Mouse (Mus musculus) embryonic facial prominence, embryonic 11.5 days (tissue): Measurements from ENCODE around the gene Polrmt. TPM values are rescaled to one million over a fixed set of nuclear protein-coding genes. Genes with fewer than 3 reads are reported as not detected.

Experiments
- ATAC-seq: fragments of 200-750 bp; cut with Nextera tagmentation; replicated peaks from 2 replicates; pipeline ENCODE4 v1.8.0; 2017; ENCODE audit warnings: low read depth; ENCODE audit not compliant: insufficient number of reproducible peaks, low FRiP score, low TSS enrichment
- DNase-seq: peaks from one replicate; pipeline ENCODE4 v3.0.0-alpha.2; 2015; ENCODE audit warnings: low spot score
- H3K27ac ChIP-seq: fragments of 300-500 bp; sonication (generic); replicated peaks from 2 replicates; pipeline ENCODE4 v1.5.1; 2014; ENCODE audit warnings: mild to moderate bottlenecking, low read depth, low read length, control low read depth
- H3K27me3 ChIP-seq: fragments of 300-500 bp; sonication (generic); 2 replicates; pipeline ENCODE4 v1.6.1; 2014; ENCODE audit warnings: mild to moderate bottlenecking, low read length, moderate library complexity, mixed read lengths; ENCODE audit not compliant: control insufficient read depth, insufficient read depth
- H3K36me3 ChIP-seq: fragments of 300-500 bp; sonication (generic); replicated peaks from 2 replicates; pipeline ENCODE4 v1.6.1; 2014; ENCODE audit warnings: low read depth, mild to moderate bottlenecking, low read length, moderate library complexity, mixed read lengths; ENCODE audit not compliant: control insufficient read depth, insufficient read depth
- H3K4me1 ChIP-seq: fragments of 300-500 bp; sonication (generic); 2 replicates; pipeline ENCODE4 v1.6.1; 2014; ENCODE audit warnings: low read length, mixed read lengths; ENCODE audit not compliant: control insufficient read depth, insufficient read depth
- H3K4me2 ChIP-seq: fragments of 300-500 bp; sonication (generic); 2 replicates; pipeline ENCODE4 v1.6.1; 2014; ENCODE audit warnings: low read depth, mild to moderate bottlenecking, control low read depth, low read length, moderate library complexity
- H3K4me3 ChIP-seq: fragments of 300-500 bp; sonication (generic); 2 replicates; pipeline ENCODE4 v1.5.1; 2014; ENCODE audit warnings: low read depth, low read length, control low read depth
- H3K9ac ChIP-seq: fragments of 300-500 bp; sonication (generic); replicated peaks from 2 replicates; pipeline ENCODE4 v1.6.1; 2014; ENCODE audit warnings: mild to moderate bottlenecking, control low read depth, low read length
- H3K9me3 ChIP-seq: fragments of 300-500 bp; sonication (generic); replicated peaks from 2 replicates; pipeline ENCODE4 v1.6.1; 2016; ENCODE audit warnings: mild to moderate bottlenecking, low read length, inconsistent platforms, mixed read lengths; ENCODE audit not compliant: control insufficient read depth
- WGBS: fragments of 180-500 bp; shearing (Covaris S2); extraction: QIAGEN DNeasy Blood & Tissue Kit; methylation state at CpG from one replicate; pipeline ENCODE4 v1.1.7; 2014; 5-methylcytosine and 5-hydroxymethylcytosine counted together
- polyA plus RNA-seq: library from polyadenylated mRNA; unstranded; fragments of >200 nt; fragmentation: Nextera tagmentation; extraction: Ambion mirVana; gene quantifications from 2 replicates; pipeline ENCODE4 v1.2.1, GENCODE M21; 2014

Polrmt gene
- polyA plus RNA-seq, 1 experiment from 2014 or later, result 30.5 TPM

GRCm38 (mm10) chr10:79686691-79687090 lies 59.7 kb downstream of the Polrmt start:
- Histone ChIP-seq H3K9me3 (no peaks in the 10 kb centered on the region), H3K4me1 (peaks cover 6% of the 10 kb centered on the region), H3K27ac (no peak overlapping the region), H3K36me3 (peaks cover 21% of the 10 kb centered on the region), H3K4me3 (no peak overlapping the region), H3K4me2 (no peak overlapping the region), H3K9ac (no peak overlapping the region), H3K27me3 (no peaks in the 10 kb centered on the region)
- WGBS, result 88% methylated on average over 1 of the region's 1 CpGs
- ATAC-seq, result no peak
- DNase-seq, result no peak

DNA sequence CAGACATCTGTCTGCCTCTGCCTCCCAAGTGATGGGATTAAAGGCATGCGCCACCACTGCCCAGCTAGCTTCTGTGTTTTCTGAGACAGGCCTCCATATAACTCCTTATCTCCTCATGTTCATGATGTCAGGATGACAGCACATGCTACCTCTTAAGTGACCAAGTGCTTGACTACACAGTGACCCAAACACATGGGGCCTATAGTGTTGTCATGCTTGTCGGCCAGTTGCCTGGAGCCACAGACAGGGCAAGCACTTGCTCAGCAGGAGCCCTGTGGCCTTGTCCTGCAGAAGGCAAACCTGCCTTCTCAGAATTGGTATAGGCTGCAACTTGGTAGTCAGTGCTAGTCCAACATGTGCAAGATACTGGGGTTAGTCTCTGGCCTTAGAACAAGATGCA lies 60.2 kb downstream of the Polrmt start:
- no peak overlapping the region for H3K4me2 ChIP-seq
- no peaks in the 10 kb centered on the region for H3K9me3 ChIP-seq
- no peak overlapping the region for H3K9ac ChIP-seq
- H3K27ac ChIP-seq, result no peak overlapping the region
- ATAC-seq (no peak), DNase-seq (no peak)
- no peaks in the 10 kb centered on the region for H3K27me3 ChIP-seq
- no peak overlapping the region for H3K4me3 ChIP-seq
- WGBS, result 89% methylated on average over 2 of the region's 2 CpGs
- H3K36me3 ChIP-seq, result peaks cover 21% of the 10 kb centered on the region
- H3K4me1 ChIP-seq, result peaks cover 6% of the 10 kb centered on the region

Other genes starting within 250 kb of the Polrmt start
- gene Plpp2, start 212.8 kb downstream of the Polrmt start, polyA plus RNA-seq, result 13.3 and 17.9 TPM in 2 replicates
- 39.4 and 41.7 TPM in 2 replicates for gene Mier2, start 191.4 kb downstream of the Polrmt start, polyA plus RNA-seq
- not detected in 2 replicates for gene Theg, start 159.2 kb downstream of the Polrmt start, polyA plus RNA-seq
- gene C2cd4c, start 132.6 kb downstream of the Polrmt start, polyA plus RNA-seq, result 0.04 TPM in 2 replicates
- gene Shc2, start 108.7 kb downstream of the Polrmt start, polyA plus RNA-seq, result 9.8 and 10.5 TPM in 2 replicates
- not detected in 2 replicates for gene Odf3l2, start 100.8 kb downstream of the Polrmt start, polyA plus RNA-seq
- gene Madcam1, start 82.0 kb downstream of the Polrmt start, polyA plus RNA-seq, result 3.9 and 5.5 TPM in 2 replicates
- 65.6 and 67.3 TPM in 2 replicates for gene Tpgs1, start 77.2 kb downstream of the Polrmt start, polyA plus RNA-seq
- gene Cdc34, start 64.4 kb downstream of the Polrmt start, polyA plus RNA-seq, result 150 and 157 TPM in 2 replicates
- 0.77 TPM in 1 of 2 replicates, not detected in the other for gene Gzmm, start 57.6 kb downstream of the Polrmt start, polyA plus RNA-seq
- gene Bsg, start 42.1 kb downstream of the Polrmt start, polyA plus RNA-seq, result 630 and 667 TPM in 2 replicates
- 0.14 and 0.21 TPM in 2 replicates for gene Hcn2, start 29.9 kb downstream of the Polrmt start, polyA plus RNA-seq
- gene Fgf22, start 8.5 kb upstream of the Polrmt start, polyA plus RNA-seq, result 0.25 and 0.38 TPM in 2 replicates
- gene Rnf126, start 20.4 kb upstream of the Polrmt start, polyA plus RNA-seq, result 65.1 and 72.7 TPM in 2 replicates
- gene Fstl3, start 30.7 kb upstream of the Polrmt start, polyA plus RNA-seq, result 2.4 and 2.7 TPM in 2 replicates
- not detected in 2 replicates for gene Prss57, start 44.4 kb upstream of the Polrmt start, polyA plus RNA-seq
- gene Palm, start 47.0 kb upstream of the Polrmt start, polyA plus RNA-seq, result 85.7 and 102 TPM in 2 replicates
- gene Misp, start 74.4 kb upstream of the Polrmt start, polyA plus RNA-seq, result 0.39 and 0.82 TPM in 2 replicates
- gene Ptbp1, start 107.8 kb upstream of the Polrmt start, polyA plus RNA-seq, result 237 and 257 TPM in 2 replicates
- gene Prtn3, start 127.9 kb upstream of the Polrmt start, polyA plus RNA-seq, result 10.9 and 11.2 TPM in 2 replicates
- 78.3 and 85.8 TPM in 2 replicates for gene Plppr3, start 128.1 kb upstream of the Polrmt start, polyA plus RNA-seq
- 0.50 and 0.88 TPM in 2 replicates for gene Elane, start 139.7 kb upstream of the Polrmt start, polyA plus RNA-seq
- not detected in 2 replicates for gene Cfd, start 144.3 kb upstream of the Polrmt start, polyA plus RNA-seq
- 36.5 and 36.9 TPM in 2 replicates for gene Med16, start 162.3 kb upstream of the Polrmt start, polyA plus RNA-seq
- 4.3 and 11.5 TPM in 2 replicates for gene Gm26602, start 164.3 kb upstream of the Polrmt start, polyA plus RNA-seq
- gene Kiss1r, start 170.4 kb upstream of the Polrmt start, polyA plus RNA-seq, result 0.48 and 0.75 TPM in 2 replicates
- gene R3hdm4, start 174.6 kb upstream of the Polrmt start, polyA plus RNA-seq, result 116 and 122 TPM in 2 replicates
- gene Arid3a, start 180.5 kb upstream of the Polrmt start, polyA plus RNA-seq, result 5.0 and 5.2 TPM in 2 replicates
- 118 and 123 TPM in 2 replicates for gene Wdr18, start 213.6 kb upstream of the Polrmt start, polyA plus RNA-seq
- gene Grin3b, start 224.1 kb upstream of the Polrmt start, polyA plus RNA-seq, result 0.21 and 0.22 TPM in 2 replicates
- gene Tmem259, start 237.7 kb upstream of the Polrmt start, polyA plus RNA-seq, result 13.4 and 13.7 TPM in 2 replicates
- gene Cnn2, start 242.0 kb upstream of the Polrmt start, polyA plus RNA-seq, result 255 and 271 TPM in 2 replicates
- 0.98 and 1.3 TPM in 2 replicates for gene Abca7, start 249.9 kb upstream of the Polrmt start, polyA plus RNA-seq